Mouse (Mus musculus): ENCODE results near the gene Ptprn2.

DNA sequence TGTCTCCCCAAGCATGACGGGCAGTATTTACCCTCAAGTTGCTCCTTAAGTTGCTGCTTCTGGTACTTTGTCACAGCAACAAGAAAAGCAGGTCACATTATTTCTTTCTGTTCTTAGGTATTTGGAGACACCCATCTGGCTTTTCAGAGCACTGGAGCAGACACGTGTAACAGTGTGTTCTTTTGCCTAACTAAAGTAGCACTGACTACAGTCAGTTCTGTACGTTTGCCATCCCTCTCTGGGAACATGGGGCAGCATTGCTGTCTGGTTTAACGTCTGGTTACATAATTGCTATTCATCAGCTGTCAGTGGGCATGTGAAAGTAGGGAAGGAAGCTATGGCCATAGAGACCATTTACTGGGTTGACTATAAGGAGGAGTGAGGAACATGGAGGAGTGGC, 736.4 kb downstream of the Ptprn2 start:
- TF ChIP-seq CTCF (IDR thresholded peaks at IDR 0.05; ENCODE audit: borderline replicate concordance, insufficient read depth, low read depth, low read length): no peak
- TF ChIP-seq POLR2A (IDR thresholded peaks at IDR 0.05; ENCODE audit: borderline replicate concordance, insufficient read depth, low read length): no peak
